Mouse (Mus musculus): ENCODE data around the gene Cphx3. TPM values are rescaled to one million over a fixed set of nuclear protein-coding genes. Genes with fewer than 3 reads are reported as not detected.

Cphx3 gene
- polyA plus RNA-seq (2017; shearing (Covaris generic)) = not detected

DNA sequence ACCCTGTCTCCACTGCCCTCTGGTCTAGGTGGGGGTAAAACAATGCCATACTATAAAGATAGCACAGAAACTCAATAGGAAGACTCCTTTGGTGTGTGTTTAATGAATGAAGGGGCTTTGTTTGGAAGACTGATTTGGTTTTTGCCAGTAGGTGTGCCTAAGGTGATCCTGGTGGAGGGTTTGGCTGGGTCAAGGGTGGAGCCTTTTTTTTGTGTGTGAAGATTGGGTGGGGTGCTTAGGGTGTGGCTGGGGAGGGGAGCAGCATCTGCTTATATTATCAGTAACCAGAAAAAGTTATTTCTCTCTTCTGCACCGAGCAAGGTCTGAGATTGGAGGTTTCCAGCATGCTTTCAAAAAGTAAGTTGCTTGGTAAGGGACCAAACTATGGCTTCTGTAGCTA, at the start of gene Cphx3:
Gene Cphx3 (plus strand): TSS at position 301 of the 400 bp plus-strand sequence.

DNA sequence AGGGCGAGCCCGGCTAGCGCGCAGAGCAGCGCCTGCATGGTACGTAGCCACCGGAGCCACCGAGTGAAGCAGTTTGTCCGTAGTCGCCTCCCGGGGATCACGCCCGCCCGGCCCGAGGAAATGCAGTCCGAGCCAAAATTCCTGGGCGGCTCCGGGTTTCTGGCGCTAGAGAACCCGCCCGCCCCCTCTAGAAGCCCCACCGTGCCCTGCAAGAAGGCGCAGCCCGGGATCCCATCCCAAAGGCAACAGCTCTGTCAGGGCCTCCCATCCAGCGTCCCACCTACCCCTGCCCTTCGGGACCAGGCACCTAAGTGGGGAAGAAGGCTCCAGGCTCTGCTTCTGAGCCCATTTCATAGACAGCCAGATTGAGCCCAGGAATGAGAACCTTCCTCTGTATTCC, 39.5 kb upstream of the Cphx3 start, which contains the start of gene Gm9780:
Gene Gm9780 (minus strand): TSS at position 101 of the 400 bp plus-strand sequence.

DNA sequence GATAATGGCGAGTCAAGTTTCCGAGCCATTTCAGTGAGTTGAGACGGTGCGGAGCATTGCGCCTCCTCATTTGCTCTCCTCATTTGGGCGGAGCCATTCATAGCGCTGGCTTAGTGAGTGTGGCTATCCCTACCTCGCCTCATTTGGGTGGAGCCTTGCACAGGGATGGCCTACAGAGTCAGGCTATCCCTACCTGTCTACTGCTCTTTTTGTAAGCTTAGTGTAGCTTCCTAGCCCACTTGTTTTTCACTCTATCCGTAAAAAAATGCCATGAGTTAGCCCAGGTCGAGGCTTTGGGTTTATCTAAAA, 14.8 kb upstream of the Cphx3 start, which contains the start of gene Tmem254c:
Gene Tmem254c (minus strand): TSS at position 31 of the 309 bp plus-strand sequence.

DNA sequence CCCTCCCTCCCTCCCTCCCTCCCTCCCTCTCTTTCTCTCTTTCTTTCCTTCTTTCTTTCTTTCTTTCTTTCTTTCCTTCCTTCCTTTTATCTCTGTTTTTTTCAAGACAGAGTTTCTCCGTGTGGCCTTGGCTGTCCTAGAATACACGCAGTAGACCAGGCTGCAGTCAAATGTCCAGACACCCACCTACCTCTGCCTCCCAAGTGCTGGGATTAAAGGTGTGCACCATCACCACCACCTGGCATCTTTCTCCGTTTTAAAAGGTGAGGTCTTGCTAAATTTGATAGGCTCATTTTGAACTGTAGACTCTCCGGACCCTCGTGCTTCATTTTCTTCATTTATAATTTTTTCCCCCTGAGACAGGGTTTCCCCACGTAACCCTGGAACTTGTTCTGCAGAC, 881 bp upstream of the Cphx3 start, which contains the start of gene Cphx2:
Gene Cphx2 (plus strand): TSS at position 301 of the 400 bp plus-strand sequence.

DNA sequence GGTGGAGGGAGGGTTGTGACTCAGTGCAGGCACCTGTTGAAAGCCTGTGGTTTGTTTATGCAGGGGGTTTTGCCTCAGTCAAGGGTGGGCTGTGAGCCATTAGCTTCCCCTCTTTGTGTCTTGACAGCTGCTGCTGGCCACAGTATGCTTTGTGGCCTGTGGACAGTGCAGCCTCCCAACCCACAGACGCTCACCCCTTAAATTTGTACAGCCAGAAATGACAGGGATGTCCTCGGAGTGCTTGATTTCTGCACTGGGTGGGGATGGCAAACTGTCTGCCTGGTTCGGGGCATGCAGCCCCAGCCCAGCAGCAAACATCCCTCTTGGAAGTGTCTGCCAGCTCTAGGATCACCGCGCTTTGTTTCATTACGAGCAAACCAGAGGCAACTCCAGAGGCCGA, 36.1 kb downstream of the Cphx3 start, which contains the start of gene Duxbl2:
Gene Duxbl2 (plus strand): TSS at position 200 of the 400 bp plus-strand sequence.

DNA sequence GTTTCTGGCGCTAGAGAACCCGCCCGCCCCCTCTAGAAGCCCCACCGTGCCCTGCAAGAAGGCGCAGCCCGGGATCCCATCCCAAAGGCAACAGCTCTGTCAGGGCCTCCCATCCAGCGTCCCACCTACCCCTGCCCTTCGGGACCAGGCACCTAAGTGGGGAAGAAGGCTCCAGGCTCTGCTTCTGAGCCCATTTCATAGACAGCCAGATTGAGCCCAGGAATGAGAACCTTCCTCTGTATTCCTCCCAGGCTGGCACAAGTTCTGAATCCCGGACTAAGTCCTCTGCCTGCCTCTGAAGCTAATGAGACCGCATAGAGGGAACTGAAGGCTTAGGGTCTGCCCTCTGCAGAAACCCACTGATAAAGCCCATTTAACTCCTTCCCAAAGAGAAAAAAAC, 100.3 kb downstream of the Cphx3 start, which contains the start of gene Plac9b:
Gene Plac9b (minus strand): TSS at position 101 of the 400 bp plus-strand sequence.

DNA sequence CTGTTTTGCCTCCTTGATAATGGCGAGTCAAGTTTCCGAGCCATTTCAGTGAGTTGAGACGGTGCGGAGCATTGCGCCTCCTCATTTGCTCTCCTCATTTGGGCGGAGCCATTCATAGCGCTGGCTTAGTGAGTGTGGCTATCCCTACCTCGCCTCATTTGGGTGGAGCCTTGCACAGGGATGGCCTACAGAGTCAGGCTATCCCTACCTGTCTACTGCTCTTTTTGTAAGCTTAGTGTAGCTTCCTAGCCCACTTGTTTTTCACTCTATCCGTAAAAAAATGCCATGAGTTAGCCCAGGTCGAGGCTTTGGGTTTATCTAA, 124.8 kb downstream of the Cphx3 start, which contains the start of gene Tmem254b:
Gene Tmem254b (minus strand): TSS at position 116 of the 322 bp plus-strand sequence.

DNA sequence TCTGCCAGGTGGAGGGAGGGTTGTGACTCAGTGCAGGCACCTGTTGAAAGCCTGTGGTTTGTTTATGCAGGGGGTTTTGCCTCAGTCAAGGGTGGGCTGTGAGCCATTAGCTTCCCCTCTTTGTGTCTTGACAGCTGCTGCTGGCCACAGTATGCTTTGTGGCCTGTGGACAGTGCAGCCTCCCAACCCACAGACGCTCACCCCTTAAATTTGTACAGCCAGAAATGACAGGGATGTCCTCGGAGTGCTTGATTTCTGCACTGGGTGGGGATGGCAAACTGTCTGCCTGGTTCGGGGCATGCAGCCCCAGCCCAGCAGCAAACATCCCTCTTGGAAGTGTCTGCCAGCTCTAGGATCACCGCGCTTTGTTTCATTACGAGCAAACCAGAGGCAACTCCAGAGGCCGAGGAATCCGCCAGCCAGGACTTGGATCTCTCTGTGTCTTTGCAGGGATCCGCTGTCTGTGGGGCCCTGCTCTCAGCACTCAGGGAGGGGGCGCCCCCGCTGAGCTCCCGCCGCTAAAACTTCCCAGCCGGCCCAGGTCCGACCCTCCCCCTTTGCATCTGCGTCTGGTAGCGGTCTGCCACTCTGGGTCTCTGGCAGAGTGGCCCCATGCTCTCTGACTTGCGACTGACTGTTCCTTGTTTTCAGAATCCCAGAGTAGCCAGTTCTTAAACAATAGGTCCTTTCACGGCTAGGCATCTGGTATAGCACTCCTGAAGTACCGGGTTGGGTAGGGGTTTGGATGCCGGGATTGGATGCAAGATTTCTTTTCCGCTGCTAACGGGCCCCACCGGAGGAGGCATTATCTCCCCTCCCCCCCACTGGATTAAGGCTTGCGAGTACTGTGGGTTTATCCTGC, 175.9 kb downstream of the Cphx3 start, which contains the start of gene Duxbl3:
Gene Duxbl3 (plus strand): TSS at position 207 of the 862 bp plus-strand sequence.

Other genes starting within 250 kb of the Cphx3 start
- gene Anxa11, start 240.1 kb upstream of the Cphx3 start, polyA plus RNA-seq (2017; shearing (Covaris generic)) = 53.8 TPM
- not detected for gene Plac9a, start 179.2 kb upstream of the Cphx3 start, polyA plus RNA-seq (2017; shearing (Covaris generic))
- gene Tmem254a, start 154.6 kb upstream of the Cphx3 start, polyA plus RNA-seq (2017; shearing (Covaris generic)) = 11.9 TPM
- not detected for gene Cphx1, start 144.0 kb upstream of the Cphx3 start, polyA plus RNA-seq (2017; shearing (Covaris generic))
- not detected for gene Duxbl1, start 103.7 kb upstream of the Cphx3 start, polyA plus RNA-seq (2017; shearing (Covaris generic))
- gene Gm9780, start 39.6 kb upstream of the Cphx3 start, polyA plus RNA-seq (2017; shearing (Covaris generic)) = not detected
- gene Tmem254c, start 14.9 kb upstream of the Cphx3 start, polyA plus RNA-seq (2017; shearing (Covaris generic)) = 210 TPM
- gene Cphx2, start 781 bp upstream of the Cphx3 start, polyA plus RNA-seq (2017; shearing (Covaris generic)) = not detected
- not detected for gene Duxbl2, start 36.1 kb downstream of the Cphx3 start, polyA plus RNA-seq (2017; shearing (Covaris generic))
- not detected for gene Plac9b, start 100.2 kb downstream of the Cphx3 start, polyA plus RNA-seq (2017; shearing (Covaris generic))
- 88.7 TPM for gene Tmem254b, start 124.7 kb downstream of the Cphx3 start, polyA plus RNA-seq (2017; shearing (Covaris generic))
- gene Duxbl3, start 175.7 kb downstream of the Cphx3 start, polyA plus RNA-seq (2017; shearing (Covaris generic)) = not detected